Mouse (Mus musculus): ENCODE data around the gene Sh2d7. TPM values are rescaled to one million over a fixed set of nuclear protein-coding genes. Genes with fewer than 3 reads are reported as not detected.
A peak's percentile ranks its signal among the peaks of the same experiment; 100 is the strongest.
"Not testable (repeated sequence)": the region's sequence is repeated elsewhere in the genome, so short reads cannot be mapped to it uniquely, and the experiment has no call there.

Sh2d7 gene
- polyA plus RNA-seq, 1 experiment from 2014 or later = not detected

DNA sequence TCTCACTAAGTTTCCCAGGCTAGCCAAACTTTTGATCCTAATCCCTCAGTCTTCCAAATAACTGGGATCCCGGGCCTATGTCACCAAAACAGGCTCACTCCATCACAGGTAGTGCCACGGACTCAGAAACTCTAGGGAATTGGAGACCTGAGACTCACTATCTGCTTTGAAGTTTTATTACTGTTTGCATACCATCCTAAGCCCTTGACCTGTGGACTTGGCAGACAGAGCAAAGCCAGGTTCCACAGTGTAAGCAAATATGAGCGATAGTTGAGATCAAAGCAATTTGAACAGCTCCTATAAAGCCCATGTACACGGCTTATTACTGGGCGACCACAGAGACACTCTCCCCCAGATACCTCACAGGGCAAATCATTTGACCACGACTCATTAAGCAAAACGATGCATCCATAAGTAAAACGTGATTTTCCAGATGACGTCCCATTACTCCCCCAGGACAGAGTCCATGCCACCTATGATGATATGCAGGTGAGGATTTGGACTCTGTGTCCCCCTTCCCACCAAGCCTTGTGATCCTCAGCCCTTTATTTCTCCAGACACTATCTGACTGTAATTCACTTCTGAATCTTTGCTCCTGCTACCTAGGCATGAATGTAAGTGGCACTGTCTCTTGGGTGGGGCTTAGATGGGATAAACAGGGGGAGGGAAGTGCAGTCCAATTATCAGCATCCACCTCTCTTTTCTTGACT, 32.5 kb downstream of the Sh2d7 start:
- WGBS = 84% methylated on average over 9 of the region's 9 CpGs
- DNase-seq (no peak), ATAC-seq (ENCODE audit: low FRiP score, low TSS enrichment) (no peak)
- H3K4me3 ChIP-seq (replicated peaks; ENCODE audit: low read depth, low read length) = no peak overlapping the region
- no peak overlapping the region for H3K27ac ChIP-seq (replicated peaks; ENCODE audit: low read depth, low read length)
- H3K9me3 ChIP-seq (ENCODE audit: control insufficient read depth, low read length) = no peaks in the 10 kb centered on the region
- H3K4me2 ChIP-seq (ENCODE audit: low read length) = no peak overlapping the region
- no peaks in the 10 kb centered on the region for H3K4me1 ChIP-seq (ENCODE audit: control insufficient read depth, insufficient read depth, low read length)
- H3K9ac ChIP-seq (replicated peaks; ENCODE audit: low read length) = no peak overlapping the region
- H3K36me3 ChIP-seq (ENCODE audit: control insufficient read depth, insufficient read depth, low read length) = no peaks in the 10 kb centered on the region
- no peaks in the 10 kb centered on the region for H3K27me3 ChIP-seq (ENCODE audit: control insufficient read depth, insufficient read depth, low read length)

DNA sequence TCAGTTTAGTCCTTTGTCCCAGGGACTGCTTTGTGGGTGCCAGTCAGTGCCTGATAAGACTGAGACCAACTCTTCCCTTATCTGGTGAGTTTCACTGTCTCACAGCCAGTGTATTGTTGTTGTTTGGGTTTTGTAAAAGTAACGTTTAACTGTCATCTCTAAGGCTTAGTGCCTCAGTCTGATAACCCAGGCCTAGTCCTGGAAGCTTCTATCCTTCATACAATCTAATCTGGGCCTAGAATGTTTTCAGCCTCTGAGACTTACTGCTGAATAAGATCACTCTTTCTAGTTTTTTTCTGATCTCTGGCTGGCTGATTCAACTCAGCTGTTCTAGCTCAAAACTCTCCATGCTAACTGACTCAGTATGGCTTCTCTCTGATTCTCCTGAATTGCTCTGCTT, 44.9 kb downstream of the Sh2d7 start:
- ATAC-seq (ENCODE audit: low FRiP score, low TSS enrichment) = no peak
- Histone ChIP-seq H3K27ac (replicated peaks; ENCODE audit: low read depth, low read length) (no peak overlapping the region), H3K4me1 (ENCODE audit: control insufficient read depth, insufficient read depth, low read length) (peaks cover 14% of the 10 kb centered on the region), H3K27me3 (ENCODE audit: control insufficient read depth, insufficient read depth, low read length) (no peaks in the 10 kb centered on the region), H3K4me3 (replicated peaks; ENCODE audit: low read depth, low read length) (no peak overlapping the region), H3K9me3 (ENCODE audit: control insufficient read depth, low read length) (no peaks in the 10 kb centered on the region), H3K36me3 (ENCODE audit: control insufficient read depth, insufficient read depth, low read length) (no peaks in the 10 kb centered on the region), H3K4me2 (ENCODE audit: low read length) (no peak overlapping the region), H3K9ac (replicated peaks; ENCODE audit: low read length) (no peak overlapping the region)
- 59% methylated on average over 1 of the region's 1 CpGs for WGBS
- DNase-seq = no peak

DNA sequence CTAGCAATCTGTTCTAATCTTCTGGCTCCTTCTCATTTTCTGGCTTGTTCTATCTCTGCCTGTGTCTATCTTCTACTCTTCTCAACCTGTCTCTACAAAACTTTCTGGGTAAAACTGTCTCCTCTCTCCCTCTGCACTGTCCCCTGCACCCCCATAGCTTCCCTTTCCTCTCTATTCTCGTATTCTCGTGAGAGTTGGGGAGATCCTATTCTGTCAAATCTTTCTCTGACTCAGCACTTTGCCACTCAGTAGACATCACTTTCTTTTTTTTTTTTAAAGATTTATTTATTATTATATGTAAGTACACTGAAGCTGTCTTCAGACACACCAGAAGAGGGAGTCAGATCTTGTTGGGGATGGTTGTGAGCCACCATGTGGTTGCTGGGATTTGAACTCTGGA, 45.3 kb downstream of the Sh2d7 start:
- not testable (repeated sequence) for H3K27me3 ChIP-seq (ENCODE audit: control insufficient read depth, insufficient read depth, low read length); H3K9ac ChIP-seq (replicated peaks; ENCODE audit: low read length); H3K4me3 ChIP-seq (replicated peaks; ENCODE audit: low read depth, low read length); H3K27ac ChIP-seq (replicated peaks; ENCODE audit: low read depth, low read length); ATAC-seq (ENCODE audit: low FRiP score, low TSS enrichment); H3K9me3 ChIP-seq (ENCODE audit: control insufficient read depth, low read length); H3K36me3 ChIP-seq (ENCODE audit: control insufficient read depth, insufficient read depth, low read length); H3K4me2 ChIP-seq (ENCODE audit: low read length); DNase-seq
- H3K4me1 ChIP-seq (ENCODE audit: control insufficient read depth, insufficient read depth, low read length) = peaks cover 14% of the 10 kb centered on the region
- WGBS = 95% methylated on average over 2 of the region's 2 CpGs

DNA sequence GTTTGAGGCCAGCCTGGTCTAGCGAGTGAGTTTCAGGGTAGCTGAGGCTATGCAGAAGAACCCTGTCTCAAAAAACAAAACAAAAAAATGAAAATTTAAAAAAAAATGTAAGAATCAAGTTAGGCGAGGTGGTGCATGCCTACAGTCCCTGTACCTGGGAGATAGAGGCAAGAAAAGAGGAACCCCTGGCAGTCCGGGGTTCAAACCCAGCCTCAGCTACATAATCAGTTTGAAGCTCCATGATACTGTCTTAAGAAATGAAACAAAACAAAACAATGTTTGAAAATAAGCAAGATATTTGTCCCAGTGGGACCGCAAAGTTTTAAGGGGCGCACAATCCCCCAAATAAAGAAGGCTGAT, 47.0 kb downstream of the Sh2d7 start:
- peak; percentile 18 for ATAC-seq (ENCODE audit: low FRiP score, low TSS enrichment)
- DNase-seq = no peak

DNA sequence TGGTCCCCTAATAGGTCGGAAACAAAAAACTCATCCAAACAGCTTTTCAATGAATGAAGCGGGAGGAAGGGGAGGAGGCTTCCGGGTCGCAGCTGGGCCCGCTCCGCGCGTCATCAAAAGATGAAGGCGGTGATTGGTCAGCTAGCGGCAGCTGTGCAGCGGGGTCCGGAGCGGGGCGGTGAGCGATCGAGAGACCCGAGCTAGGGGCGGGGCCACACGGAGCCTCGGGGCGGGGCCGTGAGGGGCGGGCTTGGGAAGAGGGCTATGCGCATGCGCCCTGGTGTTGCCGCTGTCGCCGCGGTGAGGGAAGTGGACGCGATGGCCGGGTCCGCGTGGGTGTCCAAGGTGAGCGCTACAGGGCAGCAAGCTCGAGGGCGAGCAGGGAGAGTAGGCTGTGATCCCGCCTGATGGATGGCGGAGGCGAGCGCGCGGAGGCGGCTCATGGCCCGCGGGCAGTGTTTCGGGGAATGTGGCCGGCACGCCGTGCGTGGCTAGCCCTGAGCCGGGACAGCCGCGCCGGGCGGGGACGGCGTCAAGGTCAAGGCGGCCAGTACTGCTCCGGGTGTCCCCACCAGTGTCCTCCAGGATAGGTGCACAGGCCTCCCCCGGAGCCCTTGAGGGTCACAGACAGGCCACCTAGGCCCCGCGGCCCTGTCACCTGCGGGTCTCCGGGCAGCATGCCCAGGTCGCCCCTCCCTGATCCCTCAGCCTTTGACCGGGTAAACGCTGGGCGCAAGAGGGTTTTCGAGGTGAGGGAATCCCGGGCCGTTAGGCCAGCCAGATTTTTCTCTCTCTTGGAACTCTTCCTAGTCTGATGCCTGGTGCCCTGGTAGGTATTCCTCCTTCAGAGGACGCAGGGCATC, 47.6 kb downstream of the Sh2d7 start, which contains the start of gene Idh3a:
TSS of gene Idh3a (plus strand) at position 136 of the 863 bp plus-strand sequence.
- DNase-seq (peak; percentile 100), ATAC-seq (ENCODE audit: low FRiP score, low TSS enrichment) (peak; percentile 99)
- H3K4me1 ChIP-seq (ENCODE audit: control insufficient read depth, insufficient read depth, low read length) = peaks cover 14% of the 10 kb centered on the region
- peak within 1 kb of the TSS; percentile 85 for H3K4me2 ChIP-seq (ENCODE audit: low read length)
- peak within 1 kb of the TSS; percentile 91 for H3K9ac ChIP-seq (replicated peaks; ENCODE audit: low read length)
- H3K27ac ChIP-seq (replicated peaks; ENCODE audit: low read depth, low read length) = peak within 1 kb of the TSS; percentile 60; the same call in 1 of the 2 replicates
- H3K27me3 ChIP-seq (ENCODE audit: control insufficient read depth, insufficient read depth, low read length) = no peaks in the 10 kb centered on the region
- WGBS = under 1% methylated on average over 62 of the region's 73 CpGs
- peaks cover 15% of the 10 kb centered on the region for H3K36me3 ChIP-seq (ENCODE audit: control insufficient read depth, insufficient read depth, low read length)
- H3K9me3 ChIP-seq (ENCODE audit: control insufficient read depth, low read length) = no peaks in the 10 kb centered on the region
- peak within 1 kb of the TSS; percentile 86 for H3K4me3 ChIP-seq (replicated peaks; ENCODE audit: low read depth, low read length)

More for the DNA sequence above, 47.0 kb downstream of the Sh2d7 start:
- Histone ChIP-seq H3K4me3 (replicated peaks; ENCODE audit: low read depth, low read length) (peak overlapping the region; percentile 86), H3K36me3 (ENCODE audit: control insufficient read depth, insufficient read depth, low read length) (peaks cover 11% of the 10 kb centered on the region; the same call in 1 of the 2 replicates), H3K9me3 (ENCODE audit: control insufficient read depth, low read length) (no peaks in the 10 kb centered on the region), H3K27me3 (ENCODE audit: control insufficient read depth, insufficient read depth, low read length) (no peaks in the 10 kb centered on the region), H3K4me2 (ENCODE audit: low read length) (peak overlapping the region; percentile 60), H3K9ac (replicated peaks; ENCODE audit: low read length) (peak overlapping the region; percentile 24; the same call in 1 of the 2 replicates), H3K4me1 (ENCODE audit: control insufficient read depth, insufficient read depth, low read length) (peaks cover 14% of the 10 kb centered on the region), H3K27ac (replicated peaks; ENCODE audit: low read depth, low read length) (no peak overlapping the region; the same call in 1 of the 2 replicates)
- 36% methylated on average over 5 of the region's 5 CpGs for WGBS

DNA sequence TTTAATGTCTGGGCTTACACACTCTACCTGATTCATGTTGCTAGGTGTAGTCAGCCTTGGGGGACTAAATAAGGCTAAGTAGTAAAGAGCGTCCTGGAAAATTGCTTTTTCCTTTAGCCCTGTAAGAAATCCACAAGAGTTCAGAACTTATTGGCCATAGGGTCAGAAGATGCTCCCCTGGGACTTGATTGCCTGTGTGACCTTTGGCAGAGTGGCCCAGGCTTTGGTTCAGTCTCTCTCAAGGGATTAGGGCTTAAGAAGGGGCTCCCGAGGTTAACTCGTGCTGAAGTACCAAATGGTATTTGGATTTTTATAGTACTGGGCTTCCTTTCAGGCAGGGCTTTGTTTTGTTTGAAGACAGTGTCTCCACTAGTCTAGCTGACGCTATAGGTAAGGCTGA, 49.1 kb downstream of the Sh2d7 start:
- WGBS = 45% methylated on average over 4 of the region's 4 CpGs
- Histone ChIP-seq H3K9ac (replicated peaks; ENCODE audit: low read length) (no peak overlapping the region), H3K27me3 (ENCODE audit: control insufficient read depth, insufficient read depth, low read length) (no peaks in the 10 kb centered on the region), H3K4me3 (replicated peaks; ENCODE audit: low read depth, low read length) (peak overlapping the region; percentile 86; the same call in 1 of the 2 replicates), H3K4me1 (ENCODE audit: control insufficient read depth, insufficient read depth, low read length) (peaks cover 14% of the 10 kb centered on the region), H3K4me2 (ENCODE audit: low read length) (peak overlapping the region; percentile 85; the same call in 1 of the 2 replicates), H3K36me3 (ENCODE audit: control insufficient read depth, insufficient read depth, low read length) (peaks cover 29% of the 10 kb centered on the region), H3K9me3 (ENCODE audit: control insufficient read depth, low read length) (no peaks in the 10 kb centered on the region), H3K27ac (replicated peaks; ENCODE audit: low read depth, low read length) (no peak overlapping the region)
- ATAC-seq (ENCODE audit: low FRiP score, low TSS enrichment) = no peak
- DNase-seq = no peak

DNA sequence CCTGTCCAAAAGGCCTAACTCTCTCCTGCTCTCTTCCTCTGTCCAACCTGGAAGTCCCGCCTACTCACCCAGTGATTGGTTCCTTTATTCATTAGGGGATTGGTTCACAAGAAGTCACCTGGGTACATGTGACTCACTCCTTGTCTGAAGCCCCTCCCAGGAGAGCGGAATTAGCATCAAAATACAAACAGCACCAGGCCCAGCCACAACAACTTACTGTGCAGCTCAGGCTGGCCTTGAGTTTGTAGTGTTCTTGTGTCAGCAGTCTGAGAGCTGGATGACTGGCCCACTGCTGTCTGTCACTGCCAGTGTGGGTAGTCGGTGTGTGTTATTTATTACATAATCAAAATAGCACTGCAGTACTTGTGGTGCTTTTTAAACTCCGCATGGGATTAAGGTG, 54.9 kb downstream of the Sh2d7 start:
- H3K9me3 ChIP-seq (ENCODE audit: control insufficient read depth, low read length); H3K9ac ChIP-seq (replicated peaks; ENCODE audit: low read length); DNase-seq; ATAC-seq (ENCODE audit: low FRiP score, low TSS enrichment); H3K4me2 ChIP-seq (ENCODE audit: low read length); H3K4me3 ChIP-seq (replicated peaks; ENCODE audit: low read depth, low read length); H3K27ac ChIP-seq (replicated peaks; ENCODE audit: low read depth, low read length); H3K4me1 ChIP-seq (ENCODE audit: control insufficient read depth, insufficient read depth, low read length); H3K27me3 ChIP-seq (ENCODE audit: control insufficient read depth, insufficient read depth, low read length): not testable (repeated sequence)
- H3K36me3 ChIP-seq (ENCODE audit: control insufficient read depth, insufficient read depth, low read length) = peaks cover 82% of the 10 kb centered on the region
- WGBS = 85% methylated on average over 4 of the region's 4 CpGs
